ENCODE assay signal across 10 mouse cellular contexts in genomic region chr10:79865189-79865601, GRCm38 (mm10). TPM values are rescaled to one million over a fixed set of nuclear protein-coding genes. Genes with fewer than 3 reads are reported as not detected.
DNase-seq lines count a peak whose midpoint lies in the region; ATAC-seq and TF ChIP-seq lines count a peak whose summit lies in the region.
"Had no signal": no experiment of that assay in that cellular context is flagged by ENCODE, and none has a peak within 500 bp of the region (broad histone marks: within the 10 kb centered on the region; RNA-seq: fewer than 3 reads in every experiment).

No protein-coding gene starts in this region.

- no peak overlapping the region for H3K27ac ChIP-seq in heart, adult 2 months
- H3K27ac ChIP-seq: macrophage had no signal

- intact Hi-C loops in heart, adult 2 months (cut with DNase I) = loop anchor here (5.0 kb wide), 1 partner anchor 33 kb away; no protein-coding TSS in a partner anchor
- intact Hi-C loops in heart, postnatal 36 days (cut with DNase I) = no loop called here

- H3K4me1 ChIP-seq in heart, adult 2 months (ENCODE audit: control insufficient read depth, insufficient read depth, low read length) = no peaks in the 10 kb centered on the region; the same call in 1 of the 2 replicates
- H3K4me1 ChIP-seq in G1E (ENCODE audit: insufficient read depth, low read depth, low read length) = peaks cover 56% of the 10 kb centered on the region

- no peak for DNase-seq in heart, adult 2 months
- no peak for DNase-seq in heart, postnatal 36 days
- no peak for DNase-seq in G1E (ENCODE audit: low spot score)
- DNase-seq in retina, postnatal 1 day = no peak
- DNase-seq in layer of hippocampus, postnatal 25 days (ENCODE audit: extremely low spot score in 1 of 2, low spot score in 1 of 2) = no peak

- no peaks in the 10 kb centered on the region for H3K27me3 ChIP-seq in heart, adult 2 months (ENCODE audit: control insufficient read depth, insufficient read depth, low read length)
- H3K27me3 ChIP-seq in G1E (ENCODE audit: insufficient read depth, low read length) = peaks cover 21% of the 10 kb centered on the region

- peaks cover 4% of the 10 kb centered on the region for H3K79me2 ChIP-seq in heart, adult 2 months (replicated peaks; ENCODE audit: control insufficient read depth, insufficient read depth, low read length)

- no peaks in the 10 kb centered on the region for H3K9me3 ChIP-seq in G1E (replicated peaks)

- TF ChIP-seq CTCF in heart, adult 2 months (IDR thresholded peaks at IDR 0.05) = no peak
- TF ChIP-seq CTCF in G1E (IDR thresholded peaks at IDR 0.05; ENCODE audit: low read depth, low read length) = no peak

- no peaks in the 10 kb centered on the region for H3K36me3 ChIP-seq in heart, adult 2 months (ENCODE audit: control insufficient read depth, insufficient read depth, low read length)
- H3K36me3 ChIP-seq in G1E (replicated peaks) = peaks cover 62% of the 10 kb centered on the region

- no peak overlapping the region for H3K4me3 ChIP-seq in heart, adult 2 months
- H3K4me3 ChIP-seq in G1E (ENCODE audit: low read depth, low read length) = peak overlapping the region; percentile 6; the same call in 1 of the 2 replicates

- ATAC-seq in G1E (ENCODE audit: extremely low read depth, insufficient number of reproducible peaks, low FRiP score, poor library complexity, severe bottlenecking) = no peak
- 0 out of 2 replicates have a peak, but pooled peaks have one; percentile 7 for ATAC-seq in granulocyte monocyte progenitor cell, adult 5-6 weeks (replicated peaks; ENCODE audit: poor library complexity, severe bottlenecking)
- 0 out of 2 replicates have a peak, but pooled peaks have one; percentile 15 for ATAC-seq in megakaryocyte-erythroid progenitor cell, adult 5-6 weeks (replicated peaks; ENCODE audit: low FRiP score, low TSS enrichment, poor library complexity, severe bottlenecking)
- ATAC-seq in frontal cortex, adult (ENCODE audit: low TSS enrichment) = no peak

- H3K9ac ChIP-seq in heart, adult 2 months (ENCODE audit: low read depth, low read length) = peak overlapping the region; percentile 16; the same call in 1 of the 2 replicates

- no peak for TF ChIP-seq POLR2A in heart, adult 2 months (IDR thresholded peaks at IDR 0.05; ENCODE audit: insufficient read depth, low read depth, low read length)

- WGBS in heart, adult 2 months = 42% methylated on average over 12 of the region's 12 CpGs

- no peak for TF ChIP-seq EP300 in heart, adult 2 months (IDR thresholded peaks at IDR 0.05; ENCODE audit: insufficient read depth, low read depth, low read length)

RNA-seq across cellular contexts. Expression of gene Prtn3, which starts 9.1 kb away (rescaled TPM):
- total RNA-seq in heart, adult 2 months (2021) = 1 to 10 TPM in 1 of 2 experiments, under 1 TPM in 1; 0.55 to 1.2 TPM
- polyA plus RNA-seq in heart, adult 2 months (2012; rRNA removed) = 0.84 TPM in 1 of 2 replicates, not detected in the other
- not detected for total RNA-seq in heart, postnatal 36 days (2021)
- total RNA-seq in G1E (2014; fragmentation: Nextera tagmentation) = not detected in 2 replicates
- total RNA-seq in G1E (2017) = 0.49 TPM in 1 of 2 replicates, not detected in the other
- polyA plus RNA-seq in G1E (2012) = 2.0 and 2.1 TPM in 2 replicates
- 2,258 and 3,780 TPM in 2 replicates for total RNA-seq in granulocyte monocyte progenitor cell, adult 5-6 weeks (2014; fragmentation: Nextera tagmentation)
- 1,097 and 1,536 TPM in 2 replicates for total RNA-seq in granulocyte monocyte progenitor cell, adult 5-6 weeks (2017)
- total RNA-seq in megakaryocyte-erythroid progenitor cell, adult 5-6 weeks (2014; fragmentation: Nextera tagmentation) = 2.5 and 8.7 TPM in 2 replicates
- total RNA-seq in megakaryocyte-erythroid progenitor cell, adult 5-6 weeks (2017) = 0.56 and 5.9 TPM in 2 replicates
- 1 to 10 TPM; 1.1 to 1.4 TPM for total RNA-seq in layer of hippocampus, postnatal 25 days (2021)

RNA-seq across cellular contexts. Expression of gene Plppr3, which starts 9.2 kb away (rescaled TPM):
- under 1 TPM; 0.20 to 0.31 TPM for total RNA-seq in heart, adult 2 months (2021)
- 0.50 and 0.80 TPM in 2 replicates for polyA plus RNA-seq in heart, adult 2 months (2012; rRNA removed)
- total RNA-seq in heart, postnatal 36 days (2021) = not detected
- total RNA-seq in G1E (2014; fragmentation: Nextera tagmentation) = not detected in 2 replicates
- 0.06 and 0.82 TPM in 2 replicates for total RNA-seq in G1E (2017)
- polyA plus RNA-seq in G1E (2012) = 0.13 and 0.20 TPM in 2 replicates
- 72.1 and 111 TPM in 2 replicates for total RNA-seq in granulocyte monocyte progenitor cell, adult 5-6 weeks (2014; fragmentation: Nextera tagmentation)
- 91.6 and 112 TPM in 2 replicates for total RNA-seq in granulocyte monocyte progenitor cell, adult 5-6 weeks (2017)
- total RNA-seq in megakaryocyte-erythroid progenitor cell, adult 5-6 weeks (2014; fragmentation: Nextera tagmentation) = not detected in 2 replicates
- 5.8 and 15.0 TPM in 2 replicates for total RNA-seq in megakaryocyte-erythroid progenitor cell, adult 5-6 weeks (2017)
- total RNA-seq in layer of hippocampus, postnatal 25 days (2021) = 10 to 100 TPM; 32.4 to 34.4 TPM

RNA-seq across cellular contexts. Expression of gene Ptbp1, which starts 11.0 kb away (rescaled TPM):
- 10 to 100 TPM; 43.9 to 51.8 TPM for total RNA-seq in heart, adult 2 months (2021)
- 47.5 and 52.6 TPM in 2 replicates for polyA plus RNA-seq in heart, adult 2 months (2012; rRNA removed)
- total RNA-seq in heart, postnatal 36 days (2021) = 10 to 100 TPM; 50.9 to 51.2 TPM
- total RNA-seq in G1E (2014; fragmentation: Nextera tagmentation) = 333 and 387 TPM in 2 replicates
- total RNA-seq in G1E (2017) = 168 and 190 TPM in 2 replicates
- polyA plus RNA-seq in G1E (2012) = 1,117 and 1,292 TPM in 2 replicates
- 497 and 526 TPM in 2 replicates for total RNA-seq in granulocyte monocyte progenitor cell, adult 5-6 weeks (2014; fragmentation: Nextera tagmentation)
- total RNA-seq in granulocyte monocyte progenitor cell, adult 5-6 weeks (2017) = 211 and 216 TPM in 2 replicates
- total RNA-seq in megakaryocyte-erythroid progenitor cell, adult 5-6 weeks (2014; fragmentation: Nextera tagmentation) = 423 and 470 TPM in 2 replicates
- 149 and 201 TPM in 2 replicates for total RNA-seq in megakaryocyte-erythroid progenitor cell, adult 5-6 weeks (2017)
- 10 to 100 TPM; 44.0 to 66.0 TPM for total RNA-seq in layer of hippocampus, postnatal 25 days (2021)

RNA-seq across cellular contexts. Expression of gene Elane, which starts 20.9 kb away (rescaled TPM):
- not detected for total RNA-seq in heart, adult 2 months (2021)
- 0.23 TPM in 1 of 2 replicates, not detected in the other for polyA plus RNA-seq in heart, adult 2 months (2012; rRNA removed)
- total RNA-seq in heart, postnatal 36 days (2021) = not detected
- total RNA-seq in G1E (2014; fragmentation: Nextera tagmentation) (not detected in 2 replicates), G1E (2017) (0.23 TPM in 1 of 2 replicates, not detected in the other)
- polyA plus RNA-seq in G1E (2012) = 0.72 and 1.1 TPM in 2 replicates
- total RNA-seq in granulocyte monocyte progenitor cell, adult 5-6 weeks (2014; fragmentation: Nextera tagmentation) = 5,751 and 6,009 TPM in 2 replicates
- 2,814 and 3,772 TPM in 2 replicates for total RNA-seq in granulocyte monocyte progenitor cell, adult 5-6 weeks (2017)
- 10.5 TPM in 1 of 2 replicates, not detected in the other for total RNA-seq in megakaryocyte-erythroid progenitor cell, adult 5-6 weeks (2014; fragmentation: Nextera tagmentation)
- total RNA-seq in megakaryocyte-erythroid progenitor cell, adult 5-6 weeks (2017) = 0.23 and 1.3 TPM in 2 replicates
- not detected for total RNA-seq in layer of hippocampus, postnatal 25 days (2021)
- polyA plus RNA-seq: cortical plate, adult 2 months had no signal

RNA-seq across cellular contexts. Expression of gene Cfd, which starts 25.5 kb away (rescaled TPM):
- 10 to 100 TPM; 22.9 to 98.7 TPM for total RNA-seq in heart, adult 2 months (2021)
- polyA plus RNA-seq in heart, adult 2 months (2012; rRNA removed) = 85.9 and 490 TPM in 2 replicates
- total RNA-seq in heart, postnatal 36 days (2021) = 10 to 100 TPM; 11.6 to 63.9 TPM
- total RNA-seq in G1E (2014; fragmentation: Nextera tagmentation) (not detected in 2 replicates), G1E (2017) (not detected in 2 replicates)
- polyA plus RNA-seq in G1E (2012) = not detected in 2 replicates
- total RNA-seq in granulocyte monocyte progenitor cell, adult 5-6 weeks (2014; fragmentation: Nextera tagmentation) = 1.6 and 4.5 TPM in 2 replicates
- total RNA-seq in granulocyte monocyte progenitor cell, adult 5-6 weeks (2017) = not detected in 2 replicates
- total RNA-seq in megakaryocyte-erythroid progenitor cell, adult 5-6 weeks (2014; fragmentation: Nextera tagmentation) = not detected in 2 replicates
- not detected in 2 replicates for total RNA-seq in megakaryocyte-erythroid progenitor cell, adult 5-6 weeks (2017)
- total RNA-seq in layer of hippocampus, postnatal 25 days (2021) = not detected
- polyA plus RNA-seq: macrophage had no signal

Comparison
In these comparisons a context has a peak if more than half of its experiments do, and no peak if none do; other contexts are left out.
1. ATAC-seq: peak in granulocyte monocyte progenitor cell, adult 5-6 weeks (single experiment) and megakaryocyte-erythroid progenitor cell, adult 5-6 weeks (single experiment); none in G1E (single experiment) and frontal cortex, adult (single experiment).
2. RNA of gene Prtn3, which starts 9.1 kb away (total RNA-seq): 1,097 to 3,780 TPM in granulocyte monocyte progenitor cell, adult 5-6 weeks; 0.56 to 8.7 TPM in megakaryocyte-erythroid progenitor cell, adult 5-6 weeks, 1.1 to 1.4 TPM in layer of hippocampus, postnatal 25 days, 0.55 to 1.2 TPM in heart, adult 2 months, 0.49 TPM in G1E and not detected in heart, postnatal 36 days; every median in the first group is over 100 times any median in the second.